Mouse (Mus musculus) megakaryocyte-erythroid progenitor cell, adult 5-6 weeks (primary cell): ENCODE results near the gene Nhlrc4. TPM values are rescaled to one million over a fixed set of nuclear protein-coding genes. Genes with fewer than 3 reads are reported as not detected.
A peak's percentile ranks its signal among the peaks of the same experiment; 100 is the strongest.

Experiments
- ATAC-seq: replicated peaks from 2 replicates; pipeline ENCODE4 v1.8.0; 2016; ENCODE audit warnings: mild to moderate bottlenecking, inconsistent platforms; ENCODE audit not compliant: severe bottlenecking, poor library complexity, low FRiP score, low TSS enrichment
- total RNA-seq, 2 experiments: library from RNA; stranded (forward) in 1 of 2; stranded (reverse) in 1 of 2; fragments of 200-1000, 215-1000 nt in 1 of 2; fragments of >200 nt in 1 of 2; fragmentation: Nextera tagmentation in 1 of 2; gene quantifications; 2 replicates each; pipeline ENCODE4 v1.2.3; 2014 to 2017

Gene Nhlrc4
- total RNA-seq, 2 experiments from 2014 or later: not detected

GRCm38 (mm10) chr17:25942597-25943151 is 2.1 kb downstream of the Nhlrc4 start:
- peak; percentile 88 for ATAC-seq

GRCm38 (mm10) chr17:25941511-25942241 is 3.1 kb downstream of the Nhlrc4 start:
- ATAC-seq: no peak

DNA sequence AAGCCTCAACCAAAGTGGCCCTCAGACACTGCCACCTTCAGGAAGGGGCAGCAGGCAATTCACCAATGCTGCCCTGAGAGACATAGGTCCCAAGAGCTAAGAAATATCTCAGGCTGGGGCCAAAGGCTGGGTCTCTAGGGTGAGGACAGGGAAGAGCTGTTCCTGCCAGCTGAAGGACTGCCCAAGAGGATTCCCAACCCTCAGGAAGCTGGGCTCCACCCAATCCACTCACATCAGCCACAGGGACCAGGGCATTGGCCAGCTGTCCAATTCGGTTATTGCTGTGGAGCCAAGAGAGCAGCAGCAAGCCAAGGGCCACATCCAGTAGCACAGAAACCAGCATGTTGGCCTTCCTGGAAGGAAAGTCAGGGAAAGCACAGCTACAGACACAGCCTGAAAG is 10.2 kb downstream of the Nhlrc4 start:
- no peak for ATAC-seq

GRCm38 (mm10) chr17:25925348-25925747 is 19.4 kb downstream of the Nhlrc4 start:
- ATAC-seq: no peak

DNA sequence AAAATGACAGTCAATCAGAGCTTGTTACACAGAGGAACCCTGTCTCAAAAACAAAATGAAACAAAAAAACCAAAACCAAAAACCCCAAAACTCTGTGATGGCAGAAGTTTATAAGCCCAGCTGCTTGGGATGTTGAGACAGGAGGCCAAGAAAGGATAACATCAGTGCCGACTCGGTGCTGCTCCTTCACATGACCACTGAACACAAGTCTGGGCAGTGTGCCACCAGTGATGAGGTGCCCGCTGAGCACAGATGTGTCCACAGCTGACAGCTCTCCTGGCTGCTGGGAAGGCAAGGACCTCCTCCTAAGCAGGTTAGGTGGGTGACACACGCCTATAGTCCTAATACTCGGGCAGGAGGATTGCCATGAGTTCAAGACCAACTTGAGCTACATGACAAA is 22.6 kb downstream of the Nhlrc4 start:
- 0 out of 2 replicates have a peak, but pooled peaks have one; percentile 17 for ATAC-seq

DNA sequence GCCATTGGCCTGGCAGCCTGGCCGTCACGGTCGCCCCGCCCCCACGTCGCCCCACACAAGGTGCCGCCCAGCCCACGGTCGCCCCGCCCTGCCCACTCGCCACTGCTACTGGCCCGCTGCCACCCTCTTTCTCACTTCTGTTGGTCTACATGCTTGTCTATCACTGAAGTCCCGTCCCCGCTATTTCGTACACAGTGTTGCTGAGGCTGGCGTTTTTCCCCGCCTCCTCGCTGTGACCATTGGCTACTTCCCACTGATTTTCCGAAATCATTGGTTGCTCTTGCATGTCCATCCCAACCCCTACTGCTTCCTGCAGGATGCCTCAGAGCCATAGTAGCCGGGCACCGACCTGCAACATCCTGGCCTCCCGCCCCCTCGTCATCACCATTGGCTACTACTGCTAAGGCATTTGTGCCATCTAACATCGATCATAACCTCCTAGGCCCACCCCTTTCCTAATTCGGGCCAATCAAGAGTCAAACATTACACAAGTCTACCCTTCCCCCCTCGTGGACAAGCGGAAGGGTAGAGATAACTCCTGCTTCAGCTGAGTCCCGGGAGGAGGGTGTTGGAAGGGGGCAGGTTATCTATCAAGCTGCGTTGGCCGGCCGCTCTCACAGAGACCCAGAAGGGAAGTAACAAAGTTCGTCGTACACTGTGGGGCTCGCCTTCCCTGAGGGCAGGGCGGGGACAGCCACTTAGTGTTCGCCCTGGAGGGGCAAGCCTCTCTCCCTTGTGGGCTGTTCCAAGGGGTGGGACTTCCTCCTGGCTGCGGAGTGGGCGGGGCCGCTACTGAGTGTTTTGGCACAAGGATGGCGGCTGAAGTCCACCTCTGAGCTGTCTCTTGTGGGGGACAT is 24.7 kb downstream of the Nhlrc4 start:
- ATAC-seq: peak; percentile 91

- ATAC-seq: no peak
Measured at GRCm38 (mm10) chr17:25919144-25919785, 25.5 kb downstream of the Nhlrc4 start, which contains the start of gene Rab40c. TSS of gene Rab40c (minus strand) at chr17:25919727.

GRCm38 (mm10) chr17:25918037-25918750 is 26.6 kb downstream of the Nhlrc4 start:
- no peak for ATAC-seq

DNA sequence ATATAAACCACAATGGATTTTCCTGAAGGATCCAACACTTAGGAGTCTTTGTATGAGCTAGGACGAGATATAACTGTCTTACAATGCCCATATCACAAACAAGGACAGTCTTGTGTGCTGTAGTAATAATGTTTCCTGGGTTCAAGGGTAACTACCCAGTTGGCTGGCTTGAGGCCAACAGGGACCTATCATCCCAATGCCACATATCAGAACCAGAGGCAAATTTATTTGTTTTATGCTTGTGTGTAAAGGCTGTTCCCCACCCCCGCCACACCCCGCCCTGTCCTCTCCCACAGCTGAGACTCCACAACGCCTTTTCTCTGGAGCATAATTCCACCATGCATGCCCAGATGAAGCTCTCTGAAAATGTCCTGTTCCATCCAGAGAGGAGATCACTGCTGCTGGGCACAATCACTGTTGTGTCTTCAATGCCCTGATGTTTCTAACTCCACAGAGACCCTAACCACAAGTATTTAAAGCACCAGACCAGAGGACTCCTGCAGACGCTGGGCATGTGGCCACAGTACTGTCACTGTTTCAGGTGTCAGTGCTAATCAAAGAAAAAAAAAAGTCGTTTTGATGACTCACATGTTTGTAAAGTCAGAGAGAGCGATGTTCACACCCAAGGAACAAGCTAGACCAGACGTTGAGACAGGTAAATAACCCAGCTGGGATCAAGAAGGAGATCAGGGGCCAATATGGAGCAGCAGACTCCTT is 27.7 kb downstream of the Nhlrc4 start:
- no peak for ATAC-seq

GRCm38 (mm10) chr17:25914295-25914694 is 30.5 kb downstream of the Nhlrc4 start:
- no peak for ATAC-seq

DNA sequence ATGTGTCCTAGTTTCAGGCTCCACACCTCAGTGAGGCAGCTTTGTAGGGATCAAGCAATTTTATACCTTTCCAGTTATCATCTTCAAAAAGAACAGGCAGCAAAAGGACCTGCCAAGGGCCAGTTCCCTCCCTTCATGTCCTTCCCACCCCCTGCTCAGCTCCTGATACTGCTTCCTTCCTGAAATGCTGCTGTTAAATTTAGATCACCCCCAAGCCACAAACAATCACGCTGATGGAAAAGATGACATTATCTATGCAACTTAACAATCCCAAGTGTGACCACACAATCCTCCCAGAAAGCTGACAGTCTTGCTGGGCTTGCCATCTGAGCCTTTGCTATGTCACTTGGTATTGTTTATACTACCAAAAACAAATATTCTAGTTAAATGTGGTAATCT is 30.9 kb downstream of the Nhlrc4 start:
- ATAC-seq: 0 out of 2 replicates have a peak, but pooled peaks have one; percentile 17

DNA sequence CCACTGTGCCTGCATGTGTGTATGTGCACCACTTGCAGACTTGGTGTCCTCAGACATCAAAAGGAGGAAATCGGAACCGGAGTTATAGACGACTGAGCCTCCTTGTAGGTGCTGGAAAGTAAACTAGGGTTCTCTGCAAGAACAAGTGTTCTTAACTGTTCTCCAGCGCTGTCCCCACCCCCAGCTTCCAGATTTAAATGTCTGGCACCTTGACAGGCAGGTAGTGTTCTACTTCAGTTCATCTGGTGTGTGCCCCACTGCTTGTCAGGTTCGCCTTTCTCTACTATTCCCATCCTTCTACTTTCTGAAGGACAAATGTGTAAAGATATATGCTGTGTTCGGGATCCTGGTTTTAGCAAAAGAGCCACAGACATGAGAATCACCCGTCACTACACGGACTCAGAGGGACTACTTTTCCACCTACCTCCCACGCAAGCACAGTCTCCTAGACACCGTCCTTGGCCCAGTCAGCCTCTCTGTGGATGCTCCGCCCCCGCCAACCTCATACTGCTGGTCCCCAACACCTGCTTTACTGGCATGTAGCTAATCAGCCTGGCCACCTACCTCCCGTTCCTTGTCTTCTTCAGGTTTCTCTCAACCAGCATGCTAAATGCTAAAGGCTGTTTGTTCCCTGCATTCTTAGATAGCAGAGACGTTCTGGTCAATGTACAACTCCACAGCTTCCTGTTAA is 31.4 kb downstream of the Nhlrc4 start:
- ATAC-seq: no peak

DNA sequence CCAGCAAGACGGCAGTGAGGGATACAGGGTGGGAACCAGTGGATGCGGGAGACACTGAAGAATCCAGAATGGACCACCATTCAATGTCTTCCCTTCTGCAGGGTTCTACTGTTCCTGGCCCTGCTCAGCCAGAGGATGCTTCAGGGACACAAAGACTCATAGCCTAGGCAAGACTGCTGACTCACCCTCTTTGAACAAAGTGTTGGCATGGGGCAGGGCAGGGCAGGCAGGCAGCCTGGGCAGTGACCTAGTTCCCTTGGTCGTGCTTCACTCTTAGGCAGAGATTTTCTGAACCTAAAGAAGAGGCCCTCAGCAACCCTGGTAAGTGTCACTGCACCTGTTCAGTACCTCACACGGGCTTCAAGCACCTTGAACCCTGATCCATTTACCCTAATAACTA is 32.9 kb downstream of the Nhlrc4 start:
- ATAC-seq: no peak

DNA sequence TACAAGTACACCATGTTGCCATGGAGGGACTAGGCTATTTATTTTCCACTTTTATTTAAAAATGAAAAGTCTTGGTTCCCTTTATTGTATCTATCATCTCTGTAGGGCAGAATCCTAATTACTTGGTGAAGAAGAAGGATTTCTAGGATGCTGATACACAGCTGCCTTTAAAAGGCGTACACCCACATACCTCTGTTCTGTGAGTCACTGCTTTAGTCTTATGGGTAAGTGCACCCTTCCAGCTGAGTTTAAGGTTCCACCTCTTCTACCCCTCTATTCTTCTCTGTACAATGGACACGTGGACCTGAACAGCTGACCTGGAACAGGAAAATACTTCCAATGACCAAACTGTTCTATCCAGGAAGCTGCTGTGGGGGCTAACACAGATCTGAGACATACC is 37.1 kb downstream of the Nhlrc4 start:
- no peak for ATAC-seq

DNA sequence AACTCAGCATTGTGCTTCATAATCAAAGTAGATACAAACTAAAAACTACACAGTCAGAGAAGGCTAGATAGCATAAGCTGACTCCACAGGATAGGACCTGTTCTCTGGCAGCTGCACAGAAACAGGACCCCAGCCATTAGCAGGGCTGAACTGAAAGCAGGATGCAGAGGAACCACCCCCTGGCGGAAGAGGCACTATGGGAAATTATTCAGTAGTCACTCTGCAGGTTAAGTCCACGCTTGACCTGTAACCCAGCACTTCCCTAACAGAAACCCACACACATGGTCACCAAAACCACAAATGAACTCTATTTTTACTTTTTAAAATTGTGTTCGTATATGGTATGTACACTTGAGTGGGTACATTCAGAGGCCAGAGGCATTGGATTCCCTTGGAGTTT is 41.7 kb downstream of the Nhlrc4 start:
- no peak for ATAC-seq

DNA sequence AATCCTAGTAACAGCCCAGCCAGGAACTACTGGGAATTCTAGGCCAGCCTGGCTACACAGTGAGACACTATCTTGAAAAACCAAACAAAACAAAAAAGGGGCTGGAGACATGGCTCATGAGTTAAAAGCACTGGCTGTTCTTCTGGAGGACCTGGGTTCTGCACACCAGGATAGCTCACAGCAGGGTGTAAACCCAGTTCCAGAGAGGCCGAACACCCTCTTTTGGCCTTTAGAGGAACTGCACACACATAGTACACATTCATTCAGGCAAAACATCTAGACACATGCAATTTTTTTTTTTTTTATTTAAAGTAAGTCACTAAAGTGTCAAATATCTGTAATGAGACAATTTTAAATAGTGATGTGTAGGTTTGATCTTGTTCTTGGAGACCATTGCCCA is 44.6 kb downstream of the Nhlrc4 start:
- ATAC-seq: no peak

GRCm38 (mm10) chr17:25895891-25896290 is 48.9 kb downstream of the Nhlrc4 start:
- no peak for ATAC-seq

GRCm38 (mm10) chr17:25895415-25895814 is 49.3 kb downstream of the Nhlrc4 start:
- ATAC-seq: no peak
